Mouse (Mus musculus): ENCODE data around the gene Ddb1. TPM values are rescaled to one million over a fixed set of nuclear protein-coding genes. Genes with fewer than 3 reads are reported as not detected.

Gene Ddb1
- polyA plus RNA-seq, 1 experiment from 2014 or later = 247 TPM

DNA sequence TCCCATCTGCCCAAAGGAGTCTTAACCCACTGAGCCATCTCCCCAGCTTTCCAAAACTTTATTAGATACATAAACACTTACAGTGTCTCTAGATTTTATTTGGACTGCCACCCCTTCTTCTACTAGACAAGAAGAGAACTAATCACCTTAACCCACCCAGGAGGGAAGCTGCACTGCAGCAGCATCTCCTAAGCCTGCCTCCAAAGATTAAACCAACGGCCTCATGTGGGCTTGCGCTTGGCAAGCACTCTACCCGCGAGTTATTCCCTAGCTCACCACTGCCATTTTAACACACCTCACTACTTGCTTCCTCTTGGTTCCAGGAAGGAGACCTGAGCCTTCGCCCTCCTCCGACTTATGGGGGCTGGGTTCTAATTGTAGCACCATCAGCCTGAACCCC lies 40.8 kb upstream of the Ddb1 start:
- Histone ChIP-seq H3K9ac (replicated peaks; ENCODE audit: low read length) (no peak overlapping the region), H3K27ac (replicated peaks; ENCODE audit: low read depth, low read length) (no peak overlapping the region), H3K27me3 (ENCODE audit: control insufficient read depth, insufficient read depth, low read length) (no peaks in the 10 kb centered on the region), H3K9me3 (ENCODE audit: control insufficient read depth, low read length) (no peaks in the 10 kb centered on the region), H3K4me3 (replicated peaks; ENCODE audit: low read depth, low read length) (no peak overlapping the region), H3K4me2 (ENCODE audit: low read length) (no peak overlapping the region), H3K4me1 (ENCODE audit: control insufficient read depth, insufficient read depth, low read length) (no peaks in the 10 kb centered on the region), H3K36me3 (ENCODE audit: control insufficient read depth, insufficient read depth, low read length) (peaks cover 3% of the 10 kb centered on the region; the same call in 1 of the 2 replicates)
- no peak for ATAC-seq (ENCODE audit: low FRiP score, low TSS enrichment)
- 87% methylated on average over 6 of the region's 6 CpGs for WGBS
- no peak for DNase-seq

DNA sequence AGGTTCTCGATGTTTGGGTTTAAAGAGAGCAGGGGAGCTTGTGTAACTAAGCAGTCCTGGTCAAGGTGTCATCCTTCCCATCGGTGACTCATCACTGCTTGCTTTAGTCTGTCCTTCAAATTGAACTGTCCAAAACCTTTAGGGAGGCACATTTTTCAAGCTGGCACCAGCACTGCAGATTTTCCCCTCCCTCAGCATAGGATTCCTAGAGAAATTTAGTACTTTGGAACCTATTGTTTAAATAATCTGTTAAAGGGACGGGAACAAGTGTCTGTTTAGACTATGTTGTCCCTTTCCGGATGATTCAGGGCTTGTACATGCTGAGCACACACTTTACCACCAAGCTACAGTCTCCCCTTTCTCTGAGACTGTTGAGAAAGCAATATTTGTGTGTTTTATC lies 39.9 kb upstream of the Ddb1 start:
- DNase-seq (no peak), ATAC-seq (ENCODE audit: low FRiP score, low TSS enrichment) (no peak)
- H3K9me3 ChIP-seq (ENCODE audit: control insufficient read depth, low read length) = no peaks in the 10 kb centered on the region
- H3K4me2 ChIP-seq (ENCODE audit: low read length) = no peak overlapping the region
- H3K4me1 ChIP-seq (ENCODE audit: control insufficient read depth, insufficient read depth, low read length) = no peaks in the 10 kb centered on the region
- peaks cover 11% of the 10 kb centered on the region for H3K36me3 ChIP-seq (ENCODE audit: control insufficient read depth, insufficient read depth, low read length)
- no peak overlapping the region for H3K9ac ChIP-seq (replicated peaks; ENCODE audit: low read length)
- no peaks in the 10 kb centered on the region for H3K27me3 ChIP-seq (ENCODE audit: control insufficient read depth, insufficient read depth, low read length)
- 86% methylated on average over 4 of the region's 4 CpGs for WGBS
- H3K27ac ChIP-seq (replicated peaks; ENCODE audit: low read depth, low read length) = no peak overlapping the region
- H3K4me3 ChIP-seq (replicated peaks; ENCODE audit: low read depth, low read length) = no peak overlapping the region

DNA sequence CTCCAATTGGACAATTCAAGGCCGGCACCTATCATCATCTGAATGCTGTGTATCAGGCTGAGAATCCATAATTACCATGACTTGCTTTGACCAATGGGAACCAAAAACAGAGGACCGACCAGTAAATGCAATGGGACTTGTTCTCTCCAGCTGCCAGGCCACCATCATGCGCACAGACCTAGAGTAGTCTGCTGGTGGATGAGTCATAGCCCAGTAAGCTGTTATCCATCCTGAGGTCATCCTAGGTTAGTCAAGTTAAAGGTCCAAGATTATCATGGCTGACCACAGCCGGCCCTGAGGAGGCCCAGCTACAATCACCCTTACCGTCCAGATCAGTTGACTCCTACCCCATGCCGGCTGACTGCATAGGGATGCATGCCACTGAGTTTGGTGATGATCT lies 35.5 kb upstream of the Ddb1 start:
- no peaks in the 10 kb centered on the region for H3K4me1 ChIP-seq (ENCODE audit: control insufficient read depth, insufficient read depth, low read length)
- H3K4me3 ChIP-seq (replicated peaks; ENCODE audit: low read depth, low read length) = no peak overlapping the region
- H3K9ac ChIP-seq (replicated peaks; ENCODE audit: low read length) = no peak overlapping the region
- peaks cover 53% of the 10 kb centered on the region for H3K36me3 ChIP-seq (ENCODE audit: control insufficient read depth, insufficient read depth, low read length)
- no peak for DNase-seq
- H3K9me3 ChIP-seq (ENCODE audit: control insufficient read depth, low read length) = no peaks in the 10 kb centered on the region
- no peak overlapping the region for H3K4me2 ChIP-seq (ENCODE audit: low read length)
- no peak for ATAC-seq (ENCODE audit: low FRiP score, low TSS enrichment)
- WGBS = 97% methylated on average over 6 of the region's 6 CpGs
- no peak overlapping the region for H3K27ac ChIP-seq (replicated peaks; ENCODE audit: low read depth, low read length)
- H3K27me3 ChIP-seq (ENCODE audit: control insufficient read depth, insufficient read depth, low read length) = no peaks in the 10 kb centered on the region

DNA sequence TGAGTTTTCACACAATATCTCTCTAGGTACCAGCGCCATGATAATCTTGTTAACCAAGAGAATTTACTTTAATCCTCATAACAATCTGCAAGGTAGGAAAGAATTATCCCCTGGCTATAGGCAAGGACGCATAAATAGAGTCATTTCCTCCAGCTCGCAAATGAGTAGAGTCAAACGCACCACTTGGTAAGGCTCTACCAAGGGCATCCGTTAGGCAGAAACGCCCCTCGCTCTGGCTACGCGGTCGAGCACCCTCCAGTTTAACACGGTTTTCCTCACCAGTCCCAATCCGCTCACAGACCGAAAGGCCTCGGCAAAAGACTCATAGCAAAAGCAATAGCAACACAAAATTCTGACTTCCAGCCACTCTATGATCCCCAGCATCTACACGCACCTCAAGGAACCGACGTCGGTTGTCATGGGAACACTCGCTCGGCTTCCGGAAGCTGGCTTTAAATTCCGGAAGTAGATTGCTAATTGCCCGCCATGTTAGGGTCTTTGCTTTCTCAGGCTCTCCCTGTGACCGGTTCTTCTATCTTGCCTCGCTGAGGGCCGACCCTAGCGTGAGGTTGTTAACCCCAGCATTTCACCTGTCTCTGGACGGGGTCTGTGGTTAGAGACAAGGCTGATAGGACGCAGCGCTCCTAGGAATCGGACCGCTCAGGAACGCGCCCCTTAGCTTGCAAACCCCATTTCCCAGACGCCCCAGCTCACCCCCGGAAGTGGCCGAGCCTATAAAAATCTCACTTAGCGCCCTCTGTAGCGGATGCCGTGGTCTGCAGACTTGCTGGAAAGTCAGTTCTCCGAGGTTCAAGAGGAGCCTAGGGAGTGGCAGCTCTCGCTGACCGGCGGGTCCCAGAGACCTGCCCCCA lies 28.2 kb upstream of the Ddb1 start, which contains the start of the genes Cyb561a3 and Tmem138:
TSS of gene Cyb561a3 (plus strand) at position 483 of the 872 bp plus-strand sequence.
TSS of gene Tmem138 (minus strand) at position 673 of the 872 bp plus-strand sequence.
- Histone ChIP-seq H3K27me3 (ENCODE audit: control insufficient read depth, insufficient read depth, low read length) (no peaks in the 10 kb centered on the region), H3K36me3 (ENCODE audit: control insufficient read depth, insufficient read depth, low read length) (peaks cover 34% of the 10 kb centered on the region), H3K4me1 (ENCODE audit: control insufficient read depth, insufficient read depth, low read length) (peaks cover 12% of the 10 kb centered on the region), H3K27ac (replicated peaks; ENCODE audit: low read depth, low read length) (peak within 1 kb of the TSS; percentile 91), H3K4me3 (replicated peaks; ENCODE audit: low read depth, low read length) (peak within 1 kb of the TSS; percentile 65), H3K9ac (replicated peaks; ENCODE audit: low read length) (peak within 1 kb of the TSS; percentile 65), H3K9me3 (ENCODE audit: control insufficient read depth, low read length) (no peaks in the 10 kb centered on the region), H3K4me2 (ENCODE audit: low read length) (peak within 1 kb of the TSS; percentile 86)
- peak; percentile 95 for ATAC-seq (ENCODE audit: low FRiP score, low TSS enrichment)
- DNase-seq = peak; percentile 97
- under 1% methylated on average over 44 of the region's 44 CpGs for WGBS

DNA sequence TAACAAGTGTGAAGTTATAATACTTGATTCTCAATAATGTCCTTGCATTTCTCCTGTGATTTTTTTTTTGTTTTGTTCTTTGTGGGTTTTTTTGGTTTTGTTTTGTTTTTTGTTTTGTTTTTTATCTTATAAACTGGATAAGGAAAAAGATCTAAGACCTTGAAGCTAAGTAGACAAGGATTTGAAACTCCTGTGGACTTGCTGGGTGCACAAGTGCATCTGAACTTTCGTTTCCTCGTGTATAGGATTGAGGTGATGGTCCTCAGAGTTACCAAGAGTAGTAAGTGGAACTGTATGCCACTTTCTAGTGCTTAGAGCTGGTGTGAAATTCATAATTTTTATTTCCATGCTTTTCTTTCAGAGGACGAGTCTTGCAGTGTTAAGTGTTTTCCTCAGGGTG lies 25.0 kb upstream of the Ddb1 start:
- Histone ChIP-seq H3K4me3 (replicated peaks; ENCODE audit: low read depth, low read length) (no peak overlapping the region), H3K4me1 (ENCODE audit: control insufficient read depth, insufficient read depth, low read length) (peaks cover 12% of the 10 kb centered on the region), H3K9me3 (ENCODE audit: control insufficient read depth, low read length) (no peaks in the 10 kb centered on the region), H3K36me3 (ENCODE audit: control insufficient read depth, insufficient read depth, low read length) (peaks cover 4% of the 10 kb centered on the region), H3K27ac (replicated peaks; ENCODE audit: low read depth, low read length) (no peak overlapping the region), H3K27me3 (ENCODE audit: control insufficient read depth, insufficient read depth, low read length) (no peaks in the 10 kb centered on the region), H3K4me2 (ENCODE audit: low read length) (no peak overlapping the region), H3K9ac (replicated peaks; ENCODE audit: low read length) (no peak overlapping the region)
- 83% methylated on average over 3 of the region's 3 CpGs for WGBS
- ATAC-seq (ENCODE audit: low FRiP score, low TSS enrichment) = no peak
- no peak for DNase-seq

DNA sequence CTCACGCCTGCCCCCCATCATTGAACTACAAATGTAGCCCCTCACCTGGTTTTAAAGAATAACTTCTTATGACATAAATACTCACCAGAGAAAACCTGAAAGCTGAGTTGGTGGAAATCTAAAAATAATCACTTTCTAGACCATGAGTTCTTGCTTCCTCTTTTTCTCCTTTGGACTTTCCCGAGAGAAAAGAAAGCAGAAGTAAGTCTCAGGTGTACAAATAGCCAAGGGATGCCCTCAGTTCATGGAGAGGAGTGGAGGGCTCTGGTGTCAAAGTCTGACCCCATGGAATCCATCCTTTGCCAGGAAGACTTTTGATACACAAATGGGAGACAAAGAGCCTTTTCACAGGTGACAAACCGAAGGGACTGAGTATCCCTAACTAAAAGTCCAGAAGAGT lies 24.4 kb upstream of the Ddb1 start:
- Histone ChIP-seq H3K4me2 (ENCODE audit: low read length) (no peak overlapping the region), H3K4me3 (replicated peaks; ENCODE audit: low read depth, low read length) (no peak overlapping the region), H3K9ac (replicated peaks; ENCODE audit: low read length) (no peak overlapping the region), H3K36me3 (ENCODE audit: control insufficient read depth, insufficient read depth, low read length) (peaks cover 4% of the 10 kb centered on the region; the same call in 1 of the 2 replicates), H3K27me3 (ENCODE audit: control insufficient read depth, insufficient read depth, low read length) (no peaks in the 10 kb centered on the region), H3K4me1 (ENCODE audit: control insufficient read depth, insufficient read depth, low read length) (peaks cover 11% of the 10 kb centered on the region), H3K27ac (replicated peaks; ENCODE audit: low read depth, low read length) (no peak overlapping the region), H3K9me3 (ENCODE audit: control insufficient read depth, low read length) (no peaks in the 10 kb centered on the region)
- 89% methylated on average over 3 of the region's 3 CpGs for WGBS
- DNase-seq (no peak), ATAC-seq (ENCODE audit: low FRiP score, low TSS enrichment) (no peak)

DNA sequence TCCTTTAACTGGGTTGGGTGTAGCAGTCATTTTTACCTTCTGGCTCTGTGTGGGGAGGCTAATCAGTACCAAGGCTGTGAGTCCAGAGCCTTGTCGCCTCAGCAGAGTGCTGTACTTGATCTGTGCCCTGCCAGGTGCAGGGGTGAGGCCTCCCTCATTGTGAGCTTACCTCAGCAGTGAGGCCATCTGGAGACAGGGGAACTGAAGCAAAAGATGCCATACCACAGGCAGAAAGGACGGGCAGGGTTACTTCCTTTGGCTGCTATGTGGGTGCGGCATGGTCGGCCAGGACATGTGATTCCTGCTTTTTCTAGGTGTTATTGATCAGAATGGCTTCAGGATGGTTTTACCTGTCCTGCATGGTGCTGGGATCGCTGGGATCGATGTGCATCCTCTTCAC lies 23.1 kb upstream of the Ddb1 start:
- no peak overlapping the region for H3K27ac ChIP-seq (replicated peaks; ENCODE audit: low read depth, low read length)
- H3K9me3 ChIP-seq (ENCODE audit: control insufficient read depth, low read length) = no peaks in the 10 kb centered on the region
- ATAC-seq (ENCODE audit: low FRiP score, low TSS enrichment) (no peak), DNase-seq (no peak)
- peaks cover 4% of the 10 kb centered on the region; the same call in 1 of the 2 replicates for H3K36me3 ChIP-seq (ENCODE audit: control insufficient read depth, insufficient read depth, low read length)
- H3K27me3 ChIP-seq (ENCODE audit: control insufficient read depth, insufficient read depth, low read length) = no peaks in the 10 kb centered on the region
- no peak overlapping the region for H3K4me3 ChIP-seq (replicated peaks; ENCODE audit: low read depth, low read length)
- H3K4me2 ChIP-seq (ENCODE audit: low read length) = no peak overlapping the region
- WGBS = 91% methylated on average over 6 of the region's 6 CpGs
- peaks cover 5% of the 10 kb centered on the region for H3K4me1 ChIP-seq (ENCODE audit: control insufficient read depth, insufficient read depth, low read length)
- H3K9ac ChIP-seq (replicated peaks; ENCODE audit: low read length) = no peak overlapping the region

DNA sequence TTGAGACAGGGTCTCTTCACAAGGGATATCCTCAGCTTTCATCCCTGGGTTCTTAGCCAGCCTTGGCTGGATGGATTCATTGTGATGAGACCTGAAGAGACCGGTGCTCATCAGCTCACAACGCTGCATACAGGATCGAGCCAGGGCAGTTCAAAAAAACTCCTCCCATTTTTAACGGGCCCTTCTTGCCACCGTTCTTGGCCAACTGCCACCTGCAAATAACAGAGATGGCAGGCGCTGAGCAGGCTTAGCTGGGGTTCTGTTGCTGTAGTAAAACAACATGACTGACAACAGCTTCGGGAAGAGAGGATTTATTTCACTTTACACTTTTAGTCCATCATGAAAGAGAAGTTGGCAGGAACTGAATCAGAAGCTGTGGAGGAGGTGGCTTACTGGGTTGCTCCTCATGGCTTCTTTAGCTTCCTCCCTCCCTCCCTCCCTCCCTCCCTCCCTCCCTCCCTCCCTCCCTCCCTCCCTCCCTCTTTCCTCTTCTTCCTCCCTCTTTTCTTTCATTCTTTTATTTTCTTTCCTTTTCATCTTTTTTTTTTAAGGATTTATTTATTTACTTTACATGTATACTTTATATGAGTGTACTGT lies 21.5 kb upstream of the Ddb1 start:
- WGBS = 77% methylated on average over 7 of the region's 7 CpGs
- H3K36me3 ChIP-seq (ENCODE audit: control insufficient read depth, insufficient read depth, low read length) = peaks cover 6% of the 10 kb centered on the region
- H3K27ac ChIP-seq (replicated peaks; ENCODE audit: low read depth, low read length) = no peak overlapping the region
- H3K27me3 ChIP-seq (ENCODE audit: control insufficient read depth, insufficient read depth, low read length) = no peaks in the 10 kb centered on the region
- H3K9ac ChIP-seq (replicated peaks; ENCODE audit: low read length) = no peak overlapping the region
- H3K4me2 ChIP-seq (ENCODE audit: low read length) = no peak overlapping the region
- H3K4me3 ChIP-seq (replicated peaks; ENCODE audit: low read depth, low read length) = no peak overlapping the region
- DNase-seq (no peak), ATAC-seq (ENCODE audit: low FRiP score, low TSS enrichment) (no peak)
- no peaks in the 10 kb centered on the region for H3K4me1 ChIP-seq (ENCODE audit: control insufficient read depth, insufficient read depth, low read length)
- no peaks in the 10 kb centered on the region for H3K9me3 ChIP-seq (ENCODE audit: control insufficient read depth, low read length)

Measured in midbrain, embryonic 14.5 days (tissue).